Mouse (Mus musculus) B cell, adult 2 months (primary cell): ENCODE results near the gene Taf5.

Source experiments
- DNase-seq, 2 experiments: peaks; one replicate each; pipeline ENCODE4 v3.0.0; 2022

Gene Taf5

GRCm38 (mm10) chr19:47067096-47067882, at the start of gene Taf5:
Gene Taf5 (plus strand): TSS chr19:47067746.
- peak; percentile 96 to 98 for DNase-seq

DNA sequence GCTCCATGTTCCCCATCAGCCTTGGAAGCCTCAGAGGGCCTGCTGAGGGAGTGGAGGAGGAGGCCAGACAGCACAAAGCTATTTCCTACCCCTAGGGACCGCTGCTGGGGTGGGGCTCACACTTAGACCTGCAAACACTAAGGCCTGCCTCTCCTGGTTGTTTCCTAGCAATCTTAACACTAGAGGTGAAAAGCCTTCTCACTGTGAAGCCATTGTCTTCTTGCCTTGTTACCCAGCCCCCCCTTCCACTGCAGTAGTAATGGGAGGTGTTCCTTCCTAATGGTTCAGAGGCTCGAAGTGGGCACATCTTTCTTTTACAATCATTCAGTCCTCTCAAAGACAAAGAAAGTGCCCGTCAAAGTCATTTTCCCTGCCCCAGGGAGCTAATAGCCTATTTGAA, 49.7 kb upstream of the Taf5 start:
- DNase-seq = no peak

DNA sequence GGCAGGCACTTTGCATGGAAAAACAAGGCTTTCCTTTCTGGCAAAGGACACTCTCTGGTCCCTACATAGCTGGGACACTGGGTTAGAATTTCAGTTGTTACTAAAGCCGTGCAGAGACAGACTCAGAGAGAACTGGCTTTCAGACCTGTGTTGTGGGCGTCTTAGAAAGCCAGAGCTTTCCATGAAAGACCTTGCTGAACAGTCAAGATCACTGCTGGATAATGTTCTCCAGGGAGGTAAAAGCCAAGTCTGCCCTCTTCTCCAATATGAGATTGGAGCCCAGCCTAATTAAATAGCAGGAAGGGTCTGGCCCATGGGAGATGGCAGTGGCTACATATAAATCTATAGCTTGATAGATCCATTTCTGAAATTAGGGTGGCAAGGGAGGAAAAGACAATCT, 49.2 kb upstream of the Taf5 start:
- DNase-seq = no peak

DNA sequence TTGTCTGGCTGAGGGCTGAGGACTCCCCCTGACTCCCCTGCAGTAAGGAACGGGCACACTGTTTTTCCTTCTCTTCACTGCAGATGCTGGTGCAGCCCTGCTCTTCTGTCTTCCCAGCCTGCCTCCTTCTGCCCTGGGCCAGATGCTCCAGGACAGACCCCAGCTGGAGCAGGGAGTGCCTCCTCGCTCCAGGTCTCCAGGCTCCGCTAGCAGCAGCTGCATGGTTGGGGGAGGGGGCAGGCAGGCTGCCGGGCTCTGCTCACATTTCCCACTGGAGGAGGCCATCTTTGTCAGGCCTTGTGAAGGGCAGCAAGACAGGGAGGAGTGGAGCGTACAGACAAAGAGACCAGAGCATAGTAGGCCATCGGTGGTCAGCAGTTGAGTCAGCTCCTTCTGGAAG, 48.2 kb upstream of the Taf5 start:
- DNase-seq = no peak

DNA sequence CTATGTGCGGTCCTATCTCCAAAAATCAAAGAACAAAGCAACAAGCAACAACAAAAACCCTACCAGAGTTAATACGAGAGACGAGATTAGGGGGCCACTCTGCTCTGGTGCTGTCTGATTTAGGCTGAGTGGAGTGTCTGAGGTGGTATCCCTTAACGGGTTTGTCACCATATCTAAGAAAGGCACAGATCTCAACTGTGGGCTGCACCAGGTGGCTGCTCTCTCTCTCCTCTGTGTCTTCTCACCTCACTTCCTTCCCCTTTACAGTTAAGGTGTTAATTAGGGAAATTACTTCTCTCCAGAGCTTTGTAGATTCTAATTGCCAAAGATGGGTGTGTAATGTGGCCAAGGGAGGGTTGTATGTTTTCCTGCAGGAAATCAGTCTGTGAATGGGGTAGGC, 44.8 kb upstream of the Taf5 start:
- DNase-seq = no peak

GRCm38 (mm10) chr19:47023546-47023945, 44.0 kb upstream of the Taf5 start:
- no peak for DNase-seq

- no peak for DNase-seq
Observed at GRCm38 (mm10) chr19:47024954-47025353, 42.6 kb upstream of the Taf5 start.

GRCm38 (mm10) chr19:47026513-47026912, 41.0 kb upstream of the Taf5 start:
- no peak for DNase-seq

- DNase-seq = no peak
Observed at GRCm38 (mm10) chr19:47029796-47030195, 37.8 kb upstream of the Taf5 start.

DNA sequence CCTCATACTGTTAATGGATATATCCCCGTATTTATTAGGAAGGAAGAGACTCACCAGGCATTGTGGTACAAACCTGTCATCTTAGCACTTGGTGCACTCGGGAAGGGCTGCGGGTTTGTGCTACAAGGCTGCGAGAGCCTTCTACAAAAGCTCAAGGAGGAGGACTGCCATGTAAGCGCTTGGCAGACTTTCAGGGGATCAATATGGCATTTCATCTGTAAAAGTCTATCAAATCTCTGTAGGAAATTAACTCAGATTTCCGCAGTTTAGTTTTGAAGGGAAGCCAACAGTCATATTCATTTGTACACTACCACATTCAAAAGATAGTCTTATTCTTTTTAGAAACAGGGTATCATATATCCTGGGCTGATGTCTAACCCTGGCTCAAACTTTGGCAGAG, 35.8 kb upstream of the Taf5 start:
- DNase-seq = no peak

GRCm38 (mm10) chr19:47034916-47035315, 32.6 kb upstream of the Taf5 start:
- no peak for DNase-seq

GRCm38 (mm10) chr19:47036596-47036995, 30.9 kb upstream of the Taf5 start:
- no peak for DNase-seq

DNA sequence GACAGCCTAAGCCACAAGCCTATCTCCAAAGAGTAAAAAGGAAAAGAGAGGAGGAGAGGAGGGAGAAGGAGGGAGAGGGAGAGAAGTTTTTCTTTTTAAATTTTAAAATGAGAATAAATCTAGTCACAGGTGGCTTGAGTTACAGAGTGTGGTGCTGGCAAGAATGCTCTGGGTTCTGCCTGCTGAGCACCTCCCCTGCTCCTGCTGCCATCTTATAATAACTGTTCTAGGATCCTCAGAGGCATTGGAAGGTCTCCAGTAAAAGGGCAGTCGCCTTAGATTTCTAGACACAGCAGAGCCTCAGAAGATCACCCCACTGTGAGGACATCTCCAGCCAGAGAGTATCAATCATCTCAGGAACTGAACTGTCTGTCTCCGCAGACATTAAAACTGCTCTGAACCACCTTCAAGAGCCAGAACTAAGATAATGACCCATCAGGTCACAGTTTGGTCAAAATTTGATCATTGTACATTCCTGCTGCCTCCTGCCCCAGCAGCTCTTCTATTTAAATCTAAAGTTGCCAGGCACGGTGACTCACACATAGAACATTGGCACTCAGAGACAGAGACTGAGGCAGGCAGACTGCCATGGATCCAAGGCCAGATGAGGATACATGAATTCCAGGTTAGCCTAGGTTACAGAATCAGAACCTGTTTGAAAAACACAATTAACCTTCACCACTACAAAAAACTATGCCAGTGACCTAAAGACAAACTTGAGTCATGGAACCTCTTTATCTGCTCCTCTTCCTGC, 26.6 kb upstream of the Taf5 start:
- DNase-seq = no peak

DNA sequence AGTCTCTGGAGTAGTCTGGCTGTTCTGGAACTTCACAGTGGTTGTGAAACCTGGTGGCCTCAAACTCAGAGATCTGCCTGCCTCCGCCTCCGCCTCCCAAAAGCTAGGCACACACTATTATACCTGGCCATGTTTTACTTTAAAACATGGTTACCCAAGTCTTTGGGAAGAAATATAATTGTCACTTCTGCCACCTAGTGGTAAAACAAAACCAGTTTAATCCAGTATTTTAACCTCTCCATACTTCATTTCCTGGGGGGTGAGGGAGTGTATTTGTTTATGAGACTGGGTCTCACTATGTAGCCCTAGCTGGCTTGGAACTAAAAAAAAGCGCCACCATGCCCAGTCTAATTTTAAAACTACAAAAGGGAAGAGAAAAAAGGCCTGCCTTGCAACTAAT, 23.9 kb upstream of the Taf5 start:
- no peak for DNase-seq

DNA sequence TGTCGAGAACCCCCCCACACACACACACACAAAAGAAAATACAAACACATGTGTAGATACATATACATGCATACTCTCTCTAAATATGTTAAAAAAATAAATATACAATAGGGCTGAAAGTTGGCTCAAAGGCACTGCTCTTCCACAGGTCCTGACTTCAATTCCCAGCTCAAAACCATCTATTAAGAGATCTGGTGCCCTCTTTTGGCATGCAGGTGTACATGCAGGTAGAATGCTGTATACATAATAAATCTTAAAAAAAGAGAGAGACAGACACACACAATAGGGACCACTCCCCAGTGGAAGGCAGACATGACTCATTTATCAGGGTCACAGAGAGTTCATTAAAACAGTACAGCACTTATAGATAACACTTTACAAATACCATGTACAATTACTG, 21.2 kb upstream of the Taf5 start:
- no peak for DNase-seq

DNA sequence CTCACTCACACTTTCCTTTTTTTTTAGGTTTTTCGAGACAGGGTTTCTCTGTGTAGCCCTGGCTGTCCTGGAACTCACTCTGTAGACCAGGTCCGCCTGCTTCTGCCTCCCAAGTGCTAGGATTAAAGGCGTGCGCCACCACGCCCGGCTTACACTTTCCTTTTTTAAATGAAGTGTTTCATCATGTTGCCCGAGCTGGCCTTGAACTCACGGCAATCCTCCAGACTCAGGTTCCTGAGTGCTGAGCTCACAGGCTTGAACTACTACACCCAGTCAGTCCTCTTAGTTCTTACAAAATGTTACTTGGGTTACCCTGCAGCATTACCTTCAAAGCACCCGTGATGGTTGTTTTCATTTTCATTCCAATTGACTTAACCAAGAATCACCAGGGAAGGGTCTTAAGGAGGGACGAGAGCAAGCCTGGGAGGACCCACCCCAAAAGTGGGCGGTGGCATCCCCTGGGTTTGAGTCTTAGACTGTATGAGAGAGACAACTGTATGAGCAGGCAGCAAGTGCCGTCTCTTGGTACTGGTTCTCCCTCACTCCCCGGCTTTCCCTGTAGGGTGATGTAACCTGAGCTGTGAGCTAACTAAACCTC, 20.2 kb upstream of the Taf5 start:
- DNase-seq = no peak

- no peak for DNase-seq
Observed at GRCm38 (mm10) chr19:47049061-47049460, 18.5 kb upstream of the Taf5 start.

- DNase-seq = no peak
Observed at GRCm38 (mm10) chr19:47049840-47050239, 17.7 kb upstream of the Taf5 start.

GRCm38 (mm10) chr19:47050271-47051032, 17.1 kb upstream of the Taf5 start, which contains the start of gene Pcgf6:
Gene Pcgf6 (minus strand): TSS chr19:47050906.
- peak; percentile 87 for DNase-seq

DNA sequence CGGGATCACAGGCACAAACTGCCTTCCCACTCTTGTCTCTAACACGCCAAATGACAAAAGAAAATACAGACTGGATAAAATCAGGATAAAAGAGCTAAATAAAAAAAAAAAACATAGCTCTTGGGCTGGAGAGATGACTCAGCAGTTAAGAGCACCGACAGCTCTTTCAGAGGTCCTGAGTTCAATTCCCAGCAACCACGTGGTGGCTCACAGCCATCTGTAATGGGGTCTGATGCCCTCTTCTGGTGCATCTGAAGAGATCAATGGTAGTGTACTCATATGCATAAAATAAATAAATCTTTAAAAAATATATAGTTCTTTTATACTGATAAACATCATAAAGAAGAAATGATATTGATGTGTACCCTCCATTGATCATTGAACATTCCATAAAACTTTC, 14.6 kb upstream of the Taf5 start:
- no peak for DNase-seq

GRCm38 (mm10) chr19:47053471-47053870, 14.1 kb upstream of the Taf5 start:
- DNase-seq = no peak

DNA sequence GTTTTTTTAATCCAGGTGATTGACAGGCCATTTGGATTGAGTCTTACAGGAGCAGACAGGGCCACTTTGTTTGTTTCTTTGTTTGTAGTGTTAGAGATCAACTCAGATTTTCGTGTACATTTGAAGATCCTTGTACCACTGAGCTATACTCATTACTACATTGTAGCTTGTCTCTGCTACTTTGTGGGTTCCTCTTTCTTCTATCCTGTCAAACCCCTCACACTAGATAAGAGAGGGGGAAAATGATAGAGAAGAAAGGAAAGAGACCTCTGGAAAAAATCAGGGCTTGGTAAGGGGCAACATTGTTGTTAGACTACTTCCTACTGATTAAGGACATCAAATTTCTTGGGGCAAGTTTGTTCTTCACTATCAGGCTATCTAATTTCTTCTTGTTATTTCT, 9.9 kb upstream of the Taf5 start:
- DNase-seq = no peak

DNA sequence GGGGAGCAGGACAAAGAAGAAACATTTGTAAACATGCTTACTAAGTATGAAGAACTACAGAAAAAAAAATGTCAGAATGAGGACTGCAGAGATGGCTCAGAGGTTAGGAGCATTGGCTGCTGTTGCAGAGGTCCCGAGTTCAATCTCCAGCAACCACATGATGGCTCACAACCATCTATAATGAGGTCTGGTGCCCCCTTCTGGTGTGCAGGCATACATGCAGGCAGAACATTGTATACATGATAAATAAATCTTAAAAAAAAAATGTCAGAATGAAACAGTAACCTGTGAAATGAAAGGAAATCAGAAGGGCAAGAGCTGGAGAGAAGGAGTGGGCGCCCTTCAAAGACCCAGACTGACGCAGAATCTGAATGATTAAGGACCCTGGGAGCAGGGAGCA, 1.7 kb upstream of the Taf5 start:
- DNase-seq = no peak
